Mouse (Mus musculus) lung, postnatal 10 days (tissue): Measurements from ENCODE around the gene Pla2g4b.
A peak's percentile ranks its signal among the peaks of the same experiment; 100 is the strongest.

Experiments
- DNase-seq: peaks from one replicate; pipeline ENCODE4 v3.0.0; 2021

Gene Pla2g4b

GRCm38 (mm10) chr2:120032726-120033467, at the start of gene Pla2g4b:
TSS of gene Pla2g4b (plus strand) at chr2:120033417.
- DNase-seq, result no peak

- peak; percentile 50 for DNase-seq
Observed at GRCm38 (mm10) chr2:119985871-119986270, 47.3 kb upstream of the Pla2g4b start.

- DNase-seq, result no peak
Observed at GRCm38 (mm10) chr2:119986369-119986768, 46.8 kb upstream of the Pla2g4b start.

- no peak for DNase-seq
Observed at GRCm38 (mm10) chr2:119987441-119987840, 45.8 kb upstream of the Pla2g4b start.

- no peak for DNase-seq
Observed at GRCm38 (mm10) chr2:119988952-119989351, 44.3 kb upstream of the Pla2g4b start.

- DNase-seq, result no peak
Observed at GRCm38 (mm10) chr2:119990881-119991280, 42.3 kb upstream of the Pla2g4b start.

- DNase-seq, result no peak
Observed at GRCm38 (mm10) chr2:119992349-119992748, 40.9 kb upstream of the Pla2g4b start.

GRCm38 (mm10) chr2:119993515-119993914, 39.7 kb upstream of the Pla2g4b start:
- DNase-seq, result no peak

- DNase-seq, result no peak
Observed at GRCm38 (mm10) chr2:119994839-119995238, 38.4 kb upstream of the Pla2g4b start.

- DNase-seq, result peak; percentile 53
Observed at GRCm38 (mm10) chr2:119995391-119996281, 37.6 kb upstream of the Pla2g4b start.

- DNase-seq, result no peak
Observed at GRCm38 (mm10) chr2:119997354-119997753, 35.9 kb upstream of the Pla2g4b start.

GRCm38 (mm10) chr2:119999731-120000130, 33.5 kb upstream of the Pla2g4b start:
- no peak for DNase-seq

- peak; percentile 63 for DNase-seq
Observed at GRCm38 (mm10) chr2:120000882-120001584, 32.2 kb upstream of the Pla2g4b start.

- no peak for DNase-seq
Observed at GRCm38 (mm10) chr2:120001956-120002355, 31.3 kb upstream of the Pla2g4b start.

GRCm38 (mm10) chr2:120003970-120004369, 29.2 kb upstream of the Pla2g4b start:
- no peak for DNase-seq

GRCm38 (mm10) chr2:120006696-120007095, 26.5 kb upstream of the Pla2g4b start:
- no peak for DNase-seq

GRCm38 (mm10) chr2:120007680-120008210, 25.5 kb upstream of the Pla2g4b start:
- no peak for DNase-seq

GRCm38 (mm10) chr2:120008672-120009071, 24.5 kb upstream of the Pla2g4b start:
- peak; percentile 36 for DNase-seq

- peak; percentile 77 for DNase-seq
Observed at GRCm38 (mm10) chr2:120011462-120012200, 21.6 kb upstream of the Pla2g4b start.

GRCm38 (mm10) chr2:120012924-120013323, 20.3 kb upstream of the Pla2g4b start:
- DNase-seq, result no peak

- no peak for DNase-seq
Observed at GRCm38 (mm10) chr2:120013831-120014486, 19.3 kb upstream of the Pla2g4b start.

- no peak for DNase-seq
Observed at GRCm38 (mm10) chr2:120015882-120016281, 17.3 kb upstream of the Pla2g4b start.
